Mouse (Mus musculus) megakaryocyte, embryonic 14.5 days (primary cell): ENCODE measurements around the gene Rab5if.
"Not testable (repeated sequence)": the region's sequence is repeated elsewhere in the genome, so short reads cannot be mapped to it uniquely, and the experiment has no call there.

Experiments used
- FLI1 ChIP-seq: IDR thresholded peaks from 2 replicates; pipeline ENCODE4 v1.6.1; 2012; ENCODE audit warnings: low read length, inconsistent platforms, mixed read lengths
- GATA1 ChIP-seq: IDR thresholded peaks from 3 replicates; pipeline ENCODE4 v1.6.1; 2012; ENCODE audit warnings: mixed read lengths, low read length, inconsistent platforms, borderline replicate concordance

DNA sequence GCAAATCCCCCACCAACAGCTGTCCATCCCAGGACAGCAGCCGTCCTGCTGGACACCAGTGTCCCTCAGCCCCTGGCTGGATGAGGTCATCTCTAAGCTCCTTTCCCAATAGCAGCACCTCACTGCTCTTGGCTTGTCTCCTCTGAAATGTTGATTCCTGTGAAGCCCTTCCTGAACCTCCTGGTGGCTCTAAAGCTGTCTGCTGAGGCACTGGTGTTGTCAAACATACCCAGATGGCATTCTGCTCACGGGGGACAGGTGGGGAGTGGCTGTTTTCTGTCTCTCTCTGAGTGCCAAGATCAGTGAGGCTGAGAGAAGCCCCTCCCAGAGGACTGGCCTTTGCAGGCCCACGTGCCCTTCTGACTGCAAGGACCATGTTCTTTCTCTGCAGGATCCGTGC, 43.0 kb downstream of the Rab5if start:
- not testable (repeated sequence) for TF ChIP-seq GATA1, FLI1
